Mouse (Mus musculus): ENCODE measurements at regions not wholly inside any gene's neighbourhood (a gene's known extent, or its start where the extent isn't known, plus 50 kb on each side); places are given as distances from the start of the nearest gene placed in this dataset.

DNA sequence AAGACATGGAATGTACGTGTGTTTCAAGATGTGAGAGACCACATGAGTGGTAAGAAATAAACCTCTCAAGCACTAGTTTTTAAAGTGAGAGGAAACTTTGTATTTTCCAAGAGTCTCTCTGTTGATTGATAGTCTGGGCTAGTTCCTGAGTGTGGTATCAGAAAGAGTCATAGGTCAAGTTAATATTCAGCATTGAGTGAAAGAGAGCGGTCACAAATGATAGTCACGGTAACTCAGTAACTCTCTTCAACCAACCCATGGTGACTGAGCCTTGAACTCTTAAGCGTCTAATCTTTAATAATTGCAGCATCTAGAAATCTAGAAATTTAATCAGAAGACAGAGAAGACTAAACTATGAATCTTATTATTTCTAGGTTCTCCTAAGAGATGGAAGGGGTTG lies 108.3 kb upstream of the Nrip1 start:
- TF ChIP-seq CTCF (IDR thresholded peaks at IDR 0.05; ENCODE audit: low read depth) (no peak), EP300 (IDR thresholded peaks at IDR 0.05; ENCODE audit: low read depth) (no peak)

Data from heart, postnatal 0 days (tissue).